Mouse (Mus musculus) cerebral cortex, adult 2 months (tissue): ENCODE results near the gene Pacrg.

Experiments used
- WGBS: fragments of 180-500 bp; shearing (Covaris S2); methylation state at CpG from one replicate; pipeline ENCODE4 v1.1.7; 2018; 5-methylcytosine and 5-hydroxymethylcytosine counted together

Pacrg gene

GRCm38 (mm10) chr17:10550781-10551520 is 289.2 kb downstream of the Pacrg start:
- 71% methylated on average over 15 of the region's 15 CpGs for WGBS

- WGBS: 83% methylated on average over 3 of the region's 3 CpGs
Measured at GRCm38 (mm10) chr17:10549825-10550224, 290.3 kb downstream of the Pacrg start.

- 75% methylated on average over 4 of the region's 4 CpGs for WGBS
Measured at GRCm38 (mm10) chr17:10548969-10549368, 291.1 kb downstream of the Pacrg start.

GRCm38 (mm10) chr17:10540772-10541171 is 299.3 kb downstream of the Pacrg start:
- 91% methylated on average over 2 of the region's 2 CpGs for WGBS

GRCm38 (mm10) chr17:10534206-10534605 is 305.9 kb downstream of the Pacrg start:
- 40% methylated on average over 8 of the region's 8 CpGs for WGBS

- WGBS: 88% methylated on average over 7 of the region's 7 CpGs
Measured at GRCm38 (mm10) chr17:10533461-10533860, 306.6 kb downstream of the Pacrg start.

GRCm38 (mm10) chr17:10531024-10531423 is 309.1 kb downstream of the Pacrg start:
- WGBS: 47% methylated on average over 8 of the region's 8 CpGs

- WGBS: 71% methylated on average over 3 of the region's 3 CpGs
Measured at GRCm38 (mm10) chr17:10529329-10529955, 310.7 kb downstream of the Pacrg start.

- WGBS: 96% methylated on average over 7 of the region's 7 CpGs
Measured at GRCm38 (mm10) chr17:10521282-10521681, 318.8 kb downstream of the Pacrg start.

GRCm38 (mm10) chr17:10519506-10520155 is 320.5 kb downstream of the Pacrg start:
- WGBS: 17% methylated on average over 11 of the region's 11 CpGs

- WGBS: 74% methylated on average over 6 of the region's 6 CpGs
Measured at GRCm38 (mm10) chr17:10514812-10515211, 325.3 kb downstream of the Pacrg start.

GRCm38 (mm10) chr17:10510913-10511759 is 329.0 kb downstream of the Pacrg start:
- 79% methylated on average over 10 of the region's 10 CpGs for WGBS

- 51% methylated on average over 5 of the region's 5 CpGs for WGBS
Measured at GRCm38 (mm10) chr17:10510467-10510866, 329.6 kb downstream of the Pacrg start.

- 74% methylated on average over 2 of the region's 2 CpGs for WGBS
Measured at GRCm38 (mm10) chr17:10508088-10508487, 332.0 kb downstream of the Pacrg start.

- WGBS: 32% methylated on average over 10 of the region's 10 CpGs
Measured at GRCm38 (mm10) chr17:10507466-10507865, 332.6 kb downstream of the Pacrg start.

- WGBS: 34% methylated on average over 3 of the region's 3 CpGs
Measured at GRCm38 (mm10) chr17:10506896-10507295, 333.2 kb downstream of the Pacrg start.

GRCm38 (mm10) chr17:10501439-10501838 is 338.7 kb downstream of the Pacrg start:
- 52% methylated on average over 2 of the region's 2 CpGs for WGBS

- WGBS: 75% methylated on average over 12 of the region's 12 CpGs
Measured at GRCm38 (mm10) chr17:10500795-10501432, 339.2 kb downstream of the Pacrg start.

GRCm38 (mm10) chr17:10498935-10499655 is 341.0 kb downstream of the Pacrg start:
- 90% methylated on average over 6 of the region's 6 CpGs for WGBS

GRCm38 (mm10) chr17:10497781-10498420 is 342.2 kb downstream of the Pacrg start:
- WGBS: 40% methylated on average over 4 of the region's 4 CpGs
